Mouse (Mus musculus): Measurements from ENCODE around the gene Glo1.
"Not testable (repeated sequence)": the region's sequence is repeated elsewhere in the genome, so short reads cannot be mapped to it uniquely, and the experiment has no call there.

DNA sequence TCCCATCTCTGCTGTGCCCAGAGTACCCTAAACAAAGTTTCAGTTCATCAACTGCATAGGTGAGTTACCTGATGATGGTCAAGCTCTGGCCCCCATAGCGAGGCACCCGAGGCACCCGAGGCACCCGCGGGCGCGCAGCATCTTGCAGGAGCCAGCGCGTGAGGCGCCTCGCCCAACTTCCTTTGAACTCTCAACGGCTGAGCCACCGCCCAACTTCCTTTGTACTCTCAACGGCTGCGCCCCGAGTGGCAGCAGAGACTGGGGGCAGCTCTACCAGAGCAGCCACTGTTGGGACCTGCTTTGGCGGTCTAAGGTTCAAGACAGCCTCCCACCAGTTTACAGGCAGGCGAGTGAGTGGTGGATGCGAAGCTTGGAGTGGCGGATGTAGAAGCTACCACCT lies 2.5 kb downstream of the Glo1 start, which contains the start of gene Dnah8:
- TF ChIP-seq POLR2A, CTCF (IDR thresholded peaks at IDR 0.05; ENCODE audit: insufficient read depth, low read depth, low read length): not testable (repeated sequence)
